Mouse (Mus musculus): ENCODE measurements around the gene Col27a1. TPM values are rescaled to one million over a fixed set of nuclear protein-coding genes. Genes with fewer than 3 reads are reported as not detected.

Col27a1 gene
- polyA plus RNA-seq, 1 experiment: 1.4 TPM

GRCm38 (mm10) chr4:63171969-63172685, 41.7 kb upstream of the Col27a1 start, which contains the start of gene Kif12:
Kif12 (minus strand) TSS chr4:63172131.
- H3K27ac ChIP-seq (ENCODE audit: insufficient read depth, low read length): no peak within 1 kb of the TSS
- TF ChIP-seq EP300 (IDR thresholded peaks at IDR 0.05; ENCODE audit: insufficient read depth, low read depth, low read length) (no peak), CTCF (IDR thresholded peaks at IDR 0.05; ENCODE audit: low read depth, low read length) (no peak), POLR2A (IDR thresholded peaks at IDR 0.05; ENCODE audit: insufficient read depth, low read length) (no peak)
- H3K4me3 ChIP-seq (ENCODE audit: low read depth, low read length): peak within 1 kb of the TSS; percentile 33
- 0 out of 2 replicates have a peak, but pooled peaks cover 1% of the 10 kb centered on the region for H3K27me3 ChIP-seq (ENCODE audit: control insufficient read depth, insufficient read depth, low read length, poor library complexity, severe bottlenecking)
- H3K9me3 ChIP-seq (replicated peaks; ENCODE audit: control insufficient read depth, insufficient read depth, low read length, poor library complexity, severe bottlenecking): no peaks in the 10 kb centered on the region
- no peaks in the 10 kb centered on the region for H3K4me1 ChIP-seq (ENCODE audit: control insufficient read depth, insufficient read depth, low read length)
- no peaks in the 10 kb centered on the region for H3K36me3 ChIP-seq (ENCODE audit: control insufficient read depth, insufficient read depth, low read length, poor library complexity, severe bottlenecking)
- no peak within 1 kb of the TSS for H3K9ac ChIP-seq (ENCODE audit: low read depth, poor library complexity, severe bottlenecking)

- H3K4me3 ChIP-seq (ENCODE audit: low read depth, low read length): no peak overlapping the region
- H3K4me1 ChIP-seq (ENCODE audit: control insufficient read depth, insufficient read depth, low read length): no peaks in the 10 kb centered on the region
- no peak overlapping the region for H3K9ac ChIP-seq (ENCODE audit: low read depth, poor library complexity, severe bottlenecking)
- no peaks in the 10 kb centered on the region for H3K27me3 ChIP-seq (ENCODE audit: control insufficient read depth, insufficient read depth, low read length, poor library complexity, severe bottlenecking)
- no peak overlapping the region for H3K27ac ChIP-seq (ENCODE audit: insufficient read depth, low read length)
- H3K36me3 ChIP-seq (ENCODE audit: control insufficient read depth, insufficient read depth, low read length, poor library complexity, severe bottlenecking): no peaks in the 10 kb centered on the region
- no peaks in the 10 kb centered on the region for H3K9me3 ChIP-seq (replicated peaks; ENCODE audit: control insufficient read depth, insufficient read depth, low read length, poor library complexity, severe bottlenecking)
- TF ChIP-seq EP300 (IDR thresholded peaks at IDR 0.05; ENCODE audit: insufficient read depth, low read depth, low read length) (no peak), POLR2A (IDR thresholded peaks at IDR 0.05; ENCODE audit: insufficient read depth, low read length) (no peak), CTCF (IDR thresholded peaks at IDR 0.05; ENCODE audit: low read depth, low read length) (peak; percentile 73)
Observed at GRCm38 (mm10) chr4:63181556-63181955, 32.2 kb upstream of the Col27a1 start.

GRCm38 (mm10) chr4:63186281-63186870, 27.4 kb upstream of the Col27a1 start:
- Histone ChIP-seq H3K4me3 (ENCODE audit: low read depth, low read length) (no peak overlapping the region), H3K9ac (ENCODE audit: low read depth, poor library complexity, severe bottlenecking) (no peak overlapping the region), H3K27ac (ENCODE audit: insufficient read depth, low read length) (no peak overlapping the region), H3K36me3 (ENCODE audit: control insufficient read depth, insufficient read depth, low read length, poor library complexity, severe bottlenecking) (no peaks in the 10 kb centered on the region), H3K4me1 (ENCODE audit: control insufficient read depth, insufficient read depth, low read length) (no peaks in the 10 kb centered on the region), H3K9me3 (replicated peaks; ENCODE audit: control insufficient read depth, insufficient read depth, low read length, poor library complexity, severe bottlenecking) (no peaks in the 10 kb centered on the region), H3K27me3 (ENCODE audit: control insufficient read depth, insufficient read depth, low read length, poor library complexity, severe bottlenecking) (no peaks in the 10 kb centered on the region)
- no peak for TF ChIP-seq EP300 (IDR thresholded peaks at IDR 0.05; ENCODE audit: insufficient read depth, low read depth, low read length)
- TF ChIP-seq CTCF (IDR thresholded peaks at IDR 0.05; ENCODE audit: low read depth, low read length): no peak
- no peak for TF ChIP-seq POLR2A (IDR thresholded peaks at IDR 0.05; ENCODE audit: insufficient read depth, low read length)

DNA sequence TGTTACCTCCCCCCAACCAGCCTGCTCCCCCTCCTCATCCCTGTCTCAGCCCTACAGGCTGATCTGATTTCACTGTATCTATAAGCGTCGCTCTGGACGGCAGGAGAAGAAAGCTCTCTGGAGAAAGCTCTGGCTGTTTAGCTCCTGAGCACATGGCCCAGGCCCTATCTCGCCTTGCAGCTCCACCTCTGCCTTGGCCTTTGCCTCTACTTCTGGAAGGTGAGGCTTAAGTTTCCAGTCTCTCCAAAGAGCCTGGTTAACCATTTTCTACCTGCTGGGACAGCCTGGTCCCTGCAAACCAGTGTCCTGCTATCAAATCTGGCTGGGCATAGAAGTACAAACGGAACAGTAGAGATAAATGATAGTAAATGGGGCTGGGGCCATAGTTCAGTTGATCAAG, 22.2 kb upstream of the Col27a1 start:
- H3K4me1 ChIP-seq (ENCODE audit: control insufficient read depth, insufficient read depth, low read length): no peaks in the 10 kb centered on the region
- no peak overlapping the region for H3K9ac ChIP-seq (ENCODE audit: low read depth, poor library complexity, severe bottlenecking)
- no peaks in the 10 kb centered on the region for H3K9me3 ChIP-seq (replicated peaks; ENCODE audit: control insufficient read depth, insufficient read depth, low read length, poor library complexity, severe bottlenecking)
- no peaks in the 10 kb centered on the region for H3K27me3 ChIP-seq (ENCODE audit: control insufficient read depth, insufficient read depth, low read length, poor library complexity, severe bottlenecking)
- H3K4me3 ChIP-seq (ENCODE audit: low read depth, low read length): no peak overlapping the region
- TF ChIP-seq EP300 (IDR thresholded peaks at IDR 0.05; ENCODE audit: insufficient read depth, low read depth, low read length) (no peak), CTCF (IDR thresholded peaks at IDR 0.05; ENCODE audit: low read depth, low read length) (no peak), POLR2A (IDR thresholded peaks at IDR 0.05; ENCODE audit: insufficient read depth, low read length) (no peak)
- no peak overlapping the region for H3K27ac ChIP-seq (ENCODE audit: insufficient read depth, low read length)
- H3K36me3 ChIP-seq (ENCODE audit: control insufficient read depth, insufficient read depth, low read length, poor library complexity, severe bottlenecking): no peaks in the 10 kb centered on the region

DNA sequence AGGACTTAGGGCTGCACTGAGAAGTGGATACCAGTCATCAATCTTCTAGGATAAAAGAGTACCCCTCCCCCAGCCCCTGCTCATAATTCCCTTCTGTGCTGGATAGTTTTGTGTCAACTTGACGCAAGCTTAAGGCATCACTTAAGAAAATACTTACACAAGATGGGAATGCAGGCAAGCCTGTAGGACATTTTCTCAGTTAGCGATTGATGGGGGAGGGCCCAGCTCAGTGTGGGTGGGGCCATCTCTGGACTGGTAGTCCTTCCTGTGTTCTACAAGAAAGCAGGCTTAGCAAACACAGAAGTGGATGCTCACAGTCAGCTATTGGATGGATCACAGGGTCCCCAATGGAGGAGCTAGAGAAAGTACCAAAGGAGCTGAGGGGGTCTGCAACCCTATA, 19.4 kb upstream of the Col27a1 start:
- Histone ChIP-seq H3K36me3 (ENCODE audit: control insufficient read depth, insufficient read depth, low read length, poor library complexity, severe bottlenecking) (no peaks in the 10 kb centered on the region), H3K27me3 (ENCODE audit: control insufficient read depth, insufficient read depth, low read length, poor library complexity, severe bottlenecking) (no peaks in the 10 kb centered on the region), H3K9ac (ENCODE audit: low read depth, poor library complexity, severe bottlenecking) (no peak overlapping the region), H3K27ac (ENCODE audit: insufficient read depth, low read length) (no peak overlapping the region), H3K4me1 (ENCODE audit: control insufficient read depth, insufficient read depth, low read length) (no peaks in the 10 kb centered on the region), H3K9me3 (replicated peaks; ENCODE audit: control insufficient read depth, insufficient read depth, low read length, poor library complexity, severe bottlenecking) (no peaks in the 10 kb centered on the region), H3K4me3 (ENCODE audit: low read depth, low read length) (no peak overlapping the region)
- TF ChIP-seq EP300 (IDR thresholded peaks at IDR 0.05; ENCODE audit: insufficient read depth, low read depth, low read length) (no peak), POLR2A (IDR thresholded peaks at IDR 0.05; ENCODE audit: insufficient read depth, low read length) (no peak), CTCF (IDR thresholded peaks at IDR 0.05; ENCODE audit: low read depth, low read length) (no peak)

GRCm38 (mm10) chr4:63199366-63199765, 14.4 kb upstream of the Col27a1 start:
- Histone ChIP-seq H3K27ac (ENCODE audit: insufficient read depth, low read length) (no peak overlapping the region), H3K9me3 (replicated peaks; ENCODE audit: control insufficient read depth, insufficient read depth, low read length, poor library complexity, severe bottlenecking) (no peaks in the 10 kb centered on the region), H3K9ac (ENCODE audit: low read depth, poor library complexity, severe bottlenecking) (no peak overlapping the region), H3K4me3 (ENCODE audit: low read depth, low read length) (no peak overlapping the region), H3K36me3 (ENCODE audit: control insufficient read depth, insufficient read depth, low read length, poor library complexity, severe bottlenecking) (no peaks in the 10 kb centered on the region), H3K27me3 (ENCODE audit: control insufficient read depth, insufficient read depth, low read length, poor library complexity, severe bottlenecking) (no peaks in the 10 kb centered on the region), H3K4me1 (ENCODE audit: control insufficient read depth, insufficient read depth, low read length) (no peaks in the 10 kb centered on the region)
- TF ChIP-seq CTCF (IDR thresholded peaks at IDR 0.05; ENCODE audit: low read depth, low read length) (no peak), POLR2A (IDR thresholded peaks at IDR 0.05; ENCODE audit: insufficient read depth, low read length) (no peak)

All from ES-Bruce4 (cell line).